Mouse (Mus musculus) lung, embryonic 16.5 days (tissue): ENCODE measurements at regions not wholly inside any gene's neighbourhood (a gene's known extent, or its start where the extent isn't known, plus 50 kb on each side); places are given as distances from the start of the nearest gene placed in this dataset.

ENCODE experiments used
- ATAC-seq: fragments of 200-750 bp; cut with Nextera tagmentation; 2 replicates; pipeline ENCODE4 v1.8.0; 2017; ENCODE audit warnings: low read depth, mild to moderate bottlenecking, moderate library complexity
- H3K27ac ChIP-seq: fragments of 300-500 bp; sonication (generic); 2 replicates; pipeline ENCODE4 v1.5.1; 2014; ENCODE audit warnings: mild to moderate bottlenecking, control low read depth, low read length
- H3K27me3 ChIP-seq: fragments of 300-500 bp; sonication (generic); 2 replicates; pipeline ENCODE4 v1.6.1; 2014; ENCODE audit warnings: low read depth, low read length, mixed read lengths; ENCODE audit not compliant: control insufficient read depth, insufficient read depth
- H3K36me3 ChIP-seq: fragments of 300-500 bp; sonication (generic); 2 replicates; pipeline ENCODE4 v1.6.1; 2014; ENCODE audit warnings: low read length; ENCODE audit not compliant: control insufficient read depth, insufficient read depth
- H3K4me1 ChIP-seq: fragments of 300-500 bp; sonication (generic); replicated peaks from 2 replicates; pipeline ENCODE4 v1.6.1; 2014; ENCODE audit warnings: low read length, mixed read lengths; ENCODE audit not compliant: control insufficient read depth, insufficient read depth
- H3K4me2 ChIP-seq: fragments of 300-500 bp; sonication (generic); 2 replicates; pipeline ENCODE4 v1.6.1; 2014; ENCODE audit warnings: low read depth, low read length, control low read depth
- H3K4me3 ChIP-seq: fragments of 300-500 bp; sonication (generic); 2 replicates; pipeline ENCODE4 v1.5.1; 2014; ENCODE audit warnings: mild to moderate bottlenecking, low read length, control low read depth
- H3K9ac ChIP-seq: fragments of 300-500 bp; sonication (generic); 2 replicates; pipeline ENCODE4 v1.6.1; 2014; ENCODE audit warnings: low read length, control low read depth
- H3K9me3 ChIP-seq: fragments of 300-500 bp; sonication (generic); 2 replicates; pipeline ENCODE4 v1.6.1; 2016; ENCODE audit warnings: low read length; ENCODE audit not compliant: control insufficient read depth
- WGBS: fragments of 180-500 bp; shearing (Covaris S2); extraction: QIAGEN DNeasy Blood & Tissue Kit; methylation state at CpG from one replicate; pipeline ENCODE4 v1.1.7; 2014; 5-methylcytosine and 5-hydroxymethylcytosine counted together

DNA sequence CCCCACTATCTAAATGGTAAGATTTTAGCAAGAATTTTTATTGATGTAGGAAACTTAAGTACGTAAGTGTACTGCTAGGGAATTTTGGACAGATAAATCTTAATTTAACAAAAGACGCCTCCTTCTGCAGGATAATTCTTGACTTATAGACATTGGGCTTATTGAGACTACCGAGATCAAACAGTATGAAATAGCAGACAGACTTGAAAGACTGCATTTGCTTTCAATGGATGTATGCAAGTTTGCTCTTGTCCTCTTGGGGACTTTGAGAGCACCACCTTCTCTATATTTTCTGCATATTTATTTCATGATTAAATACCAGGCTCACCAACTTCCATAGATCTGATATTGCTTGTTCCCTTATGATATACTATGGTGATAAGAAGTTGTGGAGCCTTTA is 92.8 kb upstream of the 1700056E22Rik start:
- H3K4me1 ChIP-seq: peaks cover 4% of the 10 kb centered on the region
- H3K9ac ChIP-seq: no peak overlapping the region
- 46% methylated on average over 3 of the region's 3 CpGs for WGBS
- H3K36me3 ChIP-seq: no peaks in the 10 kb centered on the region
- H3K4me3 ChIP-seq: no peak overlapping the region
- H3K9me3 ChIP-seq: peaks cover 2% of the 10 kb centered on the region; the same call in 1 of the 2 replicates
- ATAC-seq: no peak
- H3K27me3 ChIP-seq: no peaks in the 10 kb centered on the region
- H3K27ac ChIP-seq: no peak overlapping the region
- no peak overlapping the region for H3K4me2 ChIP-seq
